Mouse (Mus musculus): ENCODE results near the gene Fam120b.
"Not testable (repeated sequence)": the region's sequence is repeated elsewhere in the genome, so short reads cannot be mapped to it uniquely, and the experiment has no call there.

The Fam120b gene

GRCm38 (mm10) chr17:15431021-15431514, 35.1 kb downstream of the Fam120b start:
- in situ Hi-C loops (cut with MboI, MseI) = no loop called here

DNA sequence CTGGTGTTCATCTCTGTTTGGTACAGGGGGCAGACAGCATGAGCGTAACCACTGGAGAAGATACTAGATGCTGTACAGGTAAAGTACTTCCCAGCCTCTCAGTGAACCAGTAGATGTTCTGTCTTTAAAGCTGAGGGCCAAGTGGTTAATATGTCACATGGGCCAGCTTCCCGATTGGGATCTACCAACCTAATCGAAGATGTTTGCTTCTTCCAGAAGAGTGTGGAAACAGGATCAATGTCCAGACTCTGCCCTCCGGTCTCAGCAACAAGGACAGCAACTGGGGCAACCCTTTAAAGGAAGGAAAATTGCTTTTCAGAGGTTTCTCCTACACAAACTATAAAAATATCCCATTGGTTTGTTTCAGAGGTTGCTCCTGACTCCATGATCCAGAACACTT, 35.5 kb downstream of the Fam120b start:
- in situ Hi-C loops (cut with MboI, MseI) = no loop called here

- in situ Hi-C loops (cut with MboI, MseI) = no loop called here
Observed at GRCm38 (mm10) chr17:15432036-15432435, 36.0 kb downstream of the Fam120b start.

DNA sequence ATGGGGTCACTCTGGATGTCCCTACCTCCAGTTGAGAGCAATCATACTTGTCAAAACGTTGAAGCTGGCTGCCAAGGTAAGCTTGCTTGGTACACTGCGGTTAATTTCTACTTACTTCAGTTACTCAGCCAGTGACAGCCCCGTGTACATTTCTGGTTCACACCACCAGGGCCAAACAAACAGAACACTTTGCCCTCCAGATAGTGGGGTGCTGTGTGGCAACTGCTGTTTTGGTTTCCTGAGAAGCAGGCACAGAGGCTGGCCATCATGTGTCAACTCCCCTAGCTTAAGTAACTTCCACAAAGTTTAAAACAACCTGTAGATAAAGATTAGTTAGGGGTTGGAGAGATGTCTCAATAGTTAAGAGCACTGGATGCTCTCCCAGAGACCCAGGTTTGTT, 38.7 kb downstream of the Fam120b start:
- in situ Hi-C loops (cut with MboI, MseI) = no loop called here

GRCm38 (mm10) chr17:15440067-15440462, 44.1 kb downstream of the Fam120b start:
- in situ Hi-C loops (cut with MboI, MseI) = no loop called here

GRCm38 (mm10) chr17:15440463-15441121, 44.6 kb downstream of the Fam120b start:
- in situ Hi-C loops (cut with MboI, MseI) = no loop called here

- in situ Hi-C loops (cut with MboI, MseI) = no loop called here
Observed at GRCm38 (mm10) chr17:15445421-15445820, 49.4 kb downstream of the Fam120b start.

DNA sequence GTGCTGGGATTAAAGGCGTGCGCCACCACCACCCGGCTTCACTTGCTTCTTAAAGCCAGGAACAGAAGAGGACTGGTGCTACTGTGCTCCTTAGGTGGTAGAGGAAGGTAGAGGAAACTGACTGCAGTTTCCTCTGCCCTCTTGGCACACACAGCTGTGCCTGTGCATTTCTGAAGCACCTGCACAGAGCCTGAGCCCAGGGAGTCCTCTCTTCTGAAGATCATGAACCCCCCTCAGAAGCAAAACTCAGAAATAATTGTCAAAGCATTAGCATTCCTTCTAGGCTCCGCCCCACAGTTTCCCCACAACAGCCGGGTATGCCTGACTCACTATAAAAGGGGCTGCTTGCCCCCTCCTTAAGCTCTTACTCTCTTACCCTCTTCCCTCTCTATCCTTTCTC, 51.8 kb downstream of the Fam120b start:
- in situ Hi-C loops (cut with MboI, MseI) = no loop called here

DNA sequence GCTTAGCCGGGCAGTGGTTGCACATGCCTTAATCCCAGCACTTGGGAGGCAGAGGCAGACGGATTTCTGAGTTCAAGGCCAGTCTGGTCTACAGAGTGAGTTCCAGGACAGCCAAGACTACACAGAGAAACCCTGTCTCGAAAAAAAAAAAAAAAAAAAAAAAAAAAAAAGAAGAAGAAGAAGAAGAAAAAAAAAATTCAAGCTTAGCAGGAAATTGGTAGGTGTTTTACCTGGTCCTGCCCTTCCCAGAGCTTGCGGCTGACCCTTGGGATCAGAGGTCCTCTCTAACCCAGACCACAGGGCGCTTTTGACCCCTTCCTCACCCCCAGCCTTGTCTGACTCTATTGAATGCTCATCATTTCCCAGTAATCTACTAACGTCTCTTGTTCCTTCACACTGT, 53.1 kb downstream of the Fam120b start:
- in situ Hi-C loops (cut with MboI, MseI) = not testable (repeated sequence)

DNA sequence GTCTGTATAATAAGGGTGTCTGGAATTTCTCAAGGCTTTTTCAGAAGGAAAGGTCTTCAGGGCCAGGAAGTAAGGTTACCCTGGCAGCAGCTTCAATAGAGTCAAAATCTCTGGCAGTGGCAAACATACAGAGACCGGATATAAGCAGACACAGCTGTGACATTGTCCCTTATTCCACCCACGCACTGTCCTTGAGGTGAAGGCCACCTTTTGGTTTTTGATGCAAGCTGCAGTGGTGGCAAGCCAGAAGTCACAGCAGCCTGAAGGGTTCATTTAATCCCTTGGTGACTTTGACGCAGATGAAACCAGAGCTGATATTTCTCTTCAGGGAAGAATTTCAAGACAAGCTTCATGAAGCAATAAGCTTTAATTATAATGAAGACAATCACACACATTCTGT, 53.6 kb downstream of the Fam120b start:
- in situ Hi-C loops (cut with MboI, MseI) = loop anchor here (10.0 to 25.0 kb wide), 2 partner anchors 385 to 1562 kb away; no protein-coding TSS in a partner anchor

DNA sequence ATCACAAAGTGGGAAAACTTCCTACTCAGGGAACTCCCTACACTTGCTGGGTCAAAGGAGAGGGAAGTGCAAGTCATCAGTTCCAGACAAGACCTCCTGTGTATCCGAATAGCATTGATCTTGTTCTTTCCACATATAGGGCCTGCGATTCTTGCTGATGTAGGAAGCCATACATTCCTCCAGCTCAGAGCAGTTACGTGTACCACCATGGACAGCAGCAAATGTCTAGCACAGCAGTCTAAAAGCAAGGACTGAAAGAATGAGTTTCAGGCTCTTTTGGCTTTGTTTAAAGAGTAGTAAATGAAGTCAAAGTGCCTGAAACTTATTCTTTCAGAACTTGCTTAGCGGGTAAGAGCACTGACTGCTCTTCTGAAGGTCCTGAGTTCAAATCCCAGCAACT, 59.2 kb downstream of the Fam120b start:
- in situ Hi-C loops (cut with MboI, MseI) = loop anchor here (10.0 to 25.0 kb wide), 2 partner anchors 390 to 1568 kb away; no protein-coding TSS in a partner anchor

DNA sequence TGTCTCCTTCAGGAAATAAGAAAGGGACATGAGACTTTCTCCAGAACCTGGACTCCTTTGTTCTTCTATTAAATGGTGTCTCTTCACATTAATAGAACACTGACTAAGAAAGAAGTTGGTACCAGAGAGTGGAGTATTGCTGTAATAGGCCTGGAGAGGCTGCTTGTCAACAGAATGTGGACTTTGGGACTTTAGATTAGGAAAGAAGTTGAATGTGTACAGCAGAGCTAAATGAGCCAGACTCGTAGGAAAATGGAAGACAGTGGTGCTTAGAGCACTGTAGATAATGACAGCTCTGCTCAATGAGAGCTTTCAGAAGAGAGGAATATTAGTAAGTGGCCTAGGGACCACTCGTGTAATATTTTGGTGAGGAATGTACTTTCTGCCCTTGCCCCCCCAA, 60.6 kb downstream of the Fam120b start:
- in situ Hi-C loops (cut with MboI, MseI) = loop anchor here (10.0 to 25.0 kb wide), 2 partner anchors 392 to 1569 kb away; no protein-coding TSS in a partner anchor

DNA sequence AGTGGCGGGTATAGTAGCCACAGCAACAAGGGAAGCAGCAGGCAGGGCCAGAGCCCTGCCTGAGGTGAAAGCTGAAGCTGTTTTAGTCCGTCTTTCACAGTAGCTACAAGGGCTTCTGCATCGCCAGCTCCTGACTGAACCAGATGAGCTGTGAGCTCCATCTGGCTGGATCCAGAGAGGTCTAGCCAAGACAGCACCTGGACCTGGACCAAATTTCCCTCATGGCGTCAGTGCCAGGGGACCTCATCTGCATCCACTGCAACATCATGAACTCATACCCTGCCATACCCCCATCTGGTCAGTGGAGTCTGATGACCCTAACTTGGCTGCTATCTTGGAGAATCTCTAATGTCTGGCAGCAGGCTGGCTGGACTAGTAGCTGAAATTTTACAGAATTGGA, 63.8 kb downstream of the Fam120b start:
- in situ Hi-C loops (cut with MboI, MseI) = loop anchor here (10.0 to 25.0 kb wide), 2 partner anchors 395 to 1572 kb away; no protein-coding TSS in a partner anchor

- in situ Hi-C loops (cut with MboI, MseI) = loop anchor here (25.0 kb wide), 1 partner anchor 1575 kb away; no protein-coding TSS in a partner anchor
Observed at GRCm38 (mm10) chr17:15461921-15462495, 66.0 kb downstream of the Fam120b start.

DNA sequence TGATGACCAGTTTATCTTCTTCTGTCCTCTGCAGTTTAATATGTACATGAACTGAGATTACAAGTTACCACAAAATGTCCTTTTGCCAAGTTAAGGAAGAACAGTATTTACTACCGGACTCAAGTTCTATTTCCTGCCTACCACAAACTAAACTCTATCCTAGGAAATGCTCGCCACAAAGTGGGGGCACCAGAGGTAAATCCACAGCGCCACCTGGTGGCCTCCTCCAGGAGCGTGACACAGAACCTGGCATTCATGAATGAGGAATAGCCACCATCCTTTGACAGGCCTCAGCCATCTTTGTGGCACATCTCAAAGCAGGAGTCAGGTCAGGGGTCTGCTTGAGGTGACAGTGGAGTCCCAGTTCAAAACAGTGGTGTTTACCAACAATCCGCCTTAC, 71.7 kb downstream of the Fam120b start:
- in situ Hi-C loops (cut with MboI, MseI) = loop anchor here (25.0 kb wide), 1 partner anchor 1580 kb away; no protein-coding TSS in a partner anchor

GRCm38 (mm10) chr17:15472671-15473070, 76.7 kb downstream of the Fam120b start:
- in situ Hi-C loops (cut with MboI, MseI) = loop anchor here (25.0 kb wide), 1 partner anchor 1585 kb away; no protein-coding TSS in a partner anchor
